Mouse (Mus musculus) liver, postnatal 0 days (tissue): ENCODE measurements around the gene Med14. TPM values are rescaled to one million over a fixed set of nuclear protein-coding genes. Genes with fewer than 3 reads are reported as not detected.

Experiments
- ATAC-seq: fragments of 200-750 bp; cut with Nextera tagmentation; 2 replicates; pipeline ENCODE4 v1.8.0; 2017; ENCODE audit warnings: mild to moderate bottlenecking, moderate library complexity
- DNase-seq: peaks from one replicate; pipeline ENCODE4 v3.0.0-alpha.2; 2016
- H3K27ac ChIP-seq: fragments of 300-500 bp; sonication (generic); 2 replicates; pipeline ENCODE4 v1.5.1; 2014; ENCODE audit warnings: antibody characterized with exemption, moderate library complexity, mild to moderate bottlenecking, low read depth
- H3K27me3 ChIP-seq: fragments of 300-500 bp; sonication (generic); 2 replicates; pipeline ENCODE4 v1.6.1; 2014; ENCODE audit warnings: low read length, control low read depth, mixed read lengths; ENCODE audit not compliant: insufficient read depth
- H3K36me3 ChIP-seq: fragments of 300-500 bp; sonication (generic); replicated peaks from 2 replicates; pipeline ENCODE4 v1.6.1; 2014; ENCODE audit warnings: mild to moderate bottlenecking, control low read depth, low read length, moderate library complexity, mixed read lengths; ENCODE audit not compliant: insufficient read depth
- H3K4me1 ChIP-seq: fragments of 300-500 bp; sonication (generic); 2 replicates; pipeline ENCODE4 v1.6.1; 2014; ENCODE audit warnings: antibody characterized with exemption, mild to moderate bottlenecking, control low read depth; ENCODE audit not compliant: insufficient read depth
- H3K4me2 ChIP-seq: fragments of 300-500 bp; sonication (generic); 2 replicates; pipeline ENCODE4 v1.6.1; 2014; ENCODE audit warnings: low read depth, mild to moderate bottlenecking, low read length, moderate library complexity, mixed read lengths
- H3K4me3 ChIP-seq: fragments of 300-500 bp; sonication (generic); 2 replicates; pipeline ENCODE4 v1.5.1; 2014; ENCODE audit warnings: low read depth, low read length
- H3K9ac ChIP-seq: fragments of 300-500 bp; sonication (generic); replicated peaks from 2 replicates; pipeline ENCODE4 v1.6.1; 2014; ENCODE audit warnings: mild to moderate bottlenecking, moderate library complexity
- H3K9me3 ChIP-seq: fragments of 300-500 bp; sonication (generic); 2 replicates; pipeline ENCODE4 v1.6.1; 2016; ENCODE audit warnings: mild to moderate bottlenecking, control low read depth, low read length, mixed read lengths
- CTCF ChIP-seq: sonication (generic); IDR thresholded peaks from 2 replicates; pipeline ENCODE4 v1.5.1; 2016; ENCODE audit warnings: antibody characterized with exemption, low read depth
- EP300 ChIP-seq: IDR thresholded peaks from 2 replicates; pipeline ENCODE4 v1.6.1; 2016; ENCODE audit warnings: antibody characterized with exemption, low read depth, mild to moderate bottlenecking
- WGBS: fragments of 180-500 bp; shearing (Covaris S2); extraction: QIAGEN DNeasy Blood & Tissue Kit; methylation state at CpG from one replicate; pipeline ENCODE4 v1.1.7; 2014; ENCODE audit not compliant: insufficient replicate concordance; 5-methylcytosine and 5-hydroxymethylcytosine counted together
- polyA plus RNA-seq: library from polyadenylated mRNA; unstranded; fragments of >200 nt; fragmentation: Nextera tagmentation; extraction: Ambion mirVana; gene quantifications from 2 replicates; pipeline ENCODE4 v1.2.1, GENCODE M21; 2015

Med14 gene
- polyA plus RNA-seq, 1 experiment from 2014 or later: 3.6 TPM

GRCm38 (mm10) chrX:12645531-12646304 lies 116.2 kb downstream of the Med14 start:
- H3K27me3 ChIP-seq: no peaks in the 10 kb centered on the region
- ATAC-seq: no peak
- H3K27ac ChIP-seq: no peak overlapping the region
- H3K4me2 ChIP-seq: no peak overlapping the region
- H3K9me3 ChIP-seq: no peaks in the 10 kb centered on the region
- no peak overlapping the region for H3K4me3 ChIP-seq
- no peaks in the 10 kb centered on the region for H3K36me3 ChIP-seq
- H3K9ac ChIP-seq: no peak overlapping the region
- 66% methylated on average over 12 of the region's 12 CpGs for WGBS
- TF ChIP-seq EP300 (no peak), CTCF (no peak)
- DNase-seq: no peak
- H3K4me1 ChIP-seq: no peaks in the 10 kb centered on the region

- DNase-seq: no peak
- no peak for ATAC-seq
Observed at GRCm38 (mm10) chrX:12644976-12645375, 116.9 kb downstream of the Med14 start.

More at GRCm38 (mm10) chrX:12644976-12645375, 116.9 kb downstream of the Med14 start:
- Histone ChIP-seq H3K4me1 (no peaks in the 10 kb centered on the region), H3K27ac (no peak overlapping the region), H3K4me2 (no peak overlapping the region), H3K9me3 (no peaks in the 10 kb centered on the region), H3K4me3 (no peak overlapping the region), H3K9ac (no peak overlapping the region), H3K36me3 (no peaks in the 10 kb centered on the region), H3K27me3 (no peaks in the 10 kb centered on the region)
- TF ChIP-seq CTCF (no peak), EP300 (no peak)
- 48% methylated on average over 2 of the region's 2 CpGs for WGBS

Other genes with a start within 250 kb of the Med14 start
- gene Atp6ap2, start 174.3 kb downstream of the Med14 start, polyA plus RNA-seq: 59.7 and 64.0 TPM in 2 replicates
- 7.3 and 7.5 TPM in 2 replicates for gene 1810030O07Rik, start 88.4 kb downstream of the Med14 start, polyA plus RNA-seq